Mouse (Mus musculus) MEL (cell line): Measurements from ENCODE around the gene Ppp1r8.

ENCODE experiments used
- CTCF ChIP-seq, 3 experiments: IDR thresholded peaks in 2 of 3; conservative IDR thresholded peaks in 1 of 3; 2 replicates each; pipeline ENCODE4 v1.5.1; 2011 to 2012; ENCODE audit warnings: low read length in 3 of 3, low read depth in 2 of 3, mild to moderate bottlenecking in 2 of 3, improper control_type of control experiment in 1 of 3, inconsistent platforms in 1 of 3, mixed read lengths in 1 of 3, moderate library complexity in 1 of 3; ENCODE audit not compliant: control insufficient read depth in 1 of 3, insufficient read depth in 1 of 3, poor library complexity in 1 of 3, severe bottlenecking in 1 of 3
- HCFC1 ChIP-seq: IDR thresholded peaks from 2 replicates; pipeline ENCODE4 v1.6.1; 2012; ENCODE audit warnings: low read depth, mild to moderate bottlenecking, inconsistent platforms, low read length, improper control_type of control experiment, moderate library complexity
- JUND ChIP-seq: IDR thresholded peaks from 2 replicates; pipeline ENCODE4 v1.6.1; 2011; ENCODE audit warnings: low read depth, mild to moderate bottlenecking, improper control_type of control experiment, low read length
- MAFK ChIP-seq: IDR thresholded peaks from 2 replicates; pipeline ENCODE4 v1.6.1; 2011; ENCODE audit warnings: low read depth, mild to moderate bottlenecking, low read length, improper control_type of control experiment, borderline replicate concordance
- MAX ChIP-seq: IDR thresholded peaks from 2 replicates; pipeline ENCODE4 v1.6.1; 2011; ENCODE audit warnings: low read length, improper control_type of control experiment
- POLR2A ChIP-seq, 2 experiments: IDR thresholded peaks; 2 replicates each; pipeline ENCODE4 v1.6.1; 2011 to 2012; ENCODE audit warnings: low read length in 2 of 2, mild to moderate bottlenecking in 2 of 2, control low read depth in 1 of 2, improper control_type of control experiment in 1 of 2, low read depth in 1 of 2, moderate library complexity in 1 of 2; ENCODE audit not compliant: control insufficient read depth in 1 of 2, insufficient read depth in 1 of 2, poor library complexity in 1 of 2
- POLR2AphosphoS5 ChIP-seq: IDR thresholded peaks from 2 replicates; pipeline ENCODE4 v1.6.1; 2012; ENCODE audit warnings: low read depth, borderline replicate concordance, mild to moderate bottlenecking, inconsistent platforms, low read length, moderate library complexity, mixed read lengths
- USF1 ChIP-seq: IDR thresholded peaks from 2 replicates; pipeline ENCODE4 v1.6.1; 2014; ENCODE audit warnings: low read depth, mild to moderate bottlenecking, inconsistent platforms, low read length, improper control_type of control experiment, moderate library complexity

DNA sequence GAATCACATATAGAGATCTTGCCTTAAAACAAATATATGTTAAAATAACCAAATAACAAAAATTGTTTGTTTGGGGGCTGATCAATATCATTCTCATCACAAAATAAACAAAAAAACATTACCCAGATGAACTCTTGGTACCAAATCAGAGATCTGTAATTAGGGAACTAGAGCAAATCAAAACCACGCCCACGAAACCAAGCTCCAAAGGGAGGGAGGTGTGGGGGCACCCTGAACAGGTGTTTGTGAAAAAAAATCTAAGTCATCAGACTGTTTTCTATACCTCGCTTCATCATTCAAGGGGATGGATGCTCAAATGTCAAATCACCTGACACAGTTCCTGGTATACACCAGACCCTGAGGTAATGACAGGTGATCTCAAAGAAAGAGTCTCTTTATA lies 1.5 kb downstream of the Ppp1r8 start:
- TF ChIP-seq CTCF (IDR thresholded peaks at IDR 0.05 in 2 of 3, conservative IDR thresholded peaks at IDR 0.05 in 1 of 3; ENCODE audit: control insufficient read depth in 1 of 3, insufficient read depth in 1 of 3, low read depth in 2 of 3, low read length in 3 of 3, poor library complexity in 1 of 3, severe bottlenecking in 1 of 3) (no peak), POLR2A (IDR thresholded peaks at IDR 0.05; ENCODE audit: control insufficient read depth in 1 of 2, insufficient read depth in 1 of 2, low read depth in 1 of 2, low read length in 2 of 2, poor library complexity in 1 of 2) (no peak), HCFC1 (no peak), MAFK (no peak), MAX (no peak), JUND (no peak), POLR2AphosphoS5 (no peak), USF1 (no peak)
